Mouse (Mus musculus) liver (tissue): Measurements from ENCODE around the gene Taf1c.

Source experiments
- DNase-seq: peaks from one replicate; pipeline ENCODE4 v3.0.0-alpha.2; 2020; ENCODE audit warnings: mixed read lengths

Taf1c gene

GRCm38 (mm10) chr8:119623061-119623460 is 18.0 kb upstream of the Taf1c start:
- DNase-seq: no peak

- DNase-seq: no peak
Observed at GRCm38 (mm10) chr8:119622555-119622954, 17.5 kb upstream of the Taf1c start.

- no peak for DNase-seq
Observed at GRCm38 (mm10) chr8:119620848-119621465, 15.9 kb upstream of the Taf1c start.

GRCm38 (mm10) chr8:119620116-119620840 is 15.3 kb upstream of the Taf1c start:
- DNase-seq: no peak

- no peak for DNase-seq
Observed at GRCm38 (mm10) chr8:119618887-119619286, 13.9 kb upstream of the Taf1c start.

- DNase-seq: no peak
Observed at GRCm38 (mm10) chr8:119617586-119617985, 12.6 kb upstream of the Taf1c start.

GRCm38 (mm10) chr8:119616811-119617210 is 11.8 kb upstream of the Taf1c start:
- DNase-seq: no peak

GRCm38 (mm10) chr8:119616358-119616757 is 11.3 kb upstream of the Taf1c start:
- no peak for DNase-seq

GRCm38 (mm10) chr8:119615096-119615495 is 10.1 kb upstream of the Taf1c start:
- DNase-seq: no peak

- no peak for DNase-seq
Observed at GRCm38 (mm10) chr8:119612471-119612870, 7.4 kb upstream of the Taf1c start, which contains the start of gene Adad2. Adad2 (plus strand) TSS chr8:119612747.

GRCm38 (mm10) chr8:119606224-119606623 is 1.2 kb upstream of the Taf1c start:
- no peak for DNase-seq

GRCm38 (mm10) chr8:119604398-119604803 is 621 bp downstream of the Taf1c start:
- DNase-seq: peak; percentile 44

- DNase-seq: no peak
Observed at GRCm38 (mm10) chr8:119603771-119604170, 1.3 kb downstream of the Taf1c start.

- DNase-seq: no peak
Observed at GRCm38 (mm10) chr8:119591456-119591855, 13.6 kb downstream of the Taf1c start.

- no peak for DNase-seq
Observed at GRCm38 (mm10) chr8:119590348-119590747, 14.7 kb downstream of the Taf1c start.

- DNase-seq: no peak
Observed at GRCm38 (mm10) chr8:119588844-119589243, 16.2 kb downstream of the Taf1c start.

- no peak for DNase-seq
Observed at GRCm38 (mm10) chr8:119588321-119588720, 16.7 kb downstream of the Taf1c start.

GRCm38 (mm10) chr8:119585901-119586300 is 19.1 kb downstream of the Taf1c start:
- DNase-seq: peak; percentile 56

- no peak for DNase-seq
Observed at GRCm38 (mm10) chr8:119580441-119581161, 24.4 kb downstream of the Taf1c start.

GRCm38 (mm10) chr8:119579096-119579495 is 25.9 kb downstream of the Taf1c start:
- DNase-seq: no peak

- no peak for DNase-seq
Observed at GRCm38 (mm10) chr8:119575366-119575726, 29.7 kb downstream of the Taf1c start.

GRCm38 (mm10) chr8:119574437-119575365 is 30.3 kb downstream of the Taf1c start, which contains the start of the genes Hsdl1 and Dnaaf1:
Hsdl1 (minus strand) TSS chr8:119575183.
Dnaaf1 (plus strand) TSS chr8:119575235.
- peak; percentile 97 for DNase-seq

GRCm38 (mm10) chr8:119572411-119572810 is 32.6 kb downstream of the Taf1c start:
- no peak for DNase-seq
